In genomic region chr8:26351643-26352540, GRCm38 (mm10) we compare ENCODE assay signal across 7 mouse cellular contexts.
DNase-seq lines count a peak whose midpoint lies in the region; ATAC-seq lines count a peak whose summit lies in the region.

No protein-coding gene starts in this region.

- peak; percentile 84 for ATAC-seq in neural tube, embryonic 12.5 days (ENCODE audit: low FRiP score, low read depth)

- H3K27me3 ChIP-seq in limb, embryonic 10.5 days (ENCODE audit: low read depth, poor library complexity, severe bottlenecking): peaks cover 33% of the 10 kb centered on the region
- H3K27me3 ChIP-seq in neural tube, embryonic 12.5 days (replicated peaks): no peaks in the 10 kb centered on the region

- H3K4me2 ChIP-seq in neural tube, embryonic 12.5 days (replicated peaks): peak overlapping the region; percentile 57

- 21% methylated on average over 21 of the region's 21 CpGs for WGBS in limb, embryonic 10.5 days
- WGBS in neural tube, embryonic 12.5 days: 27% methylated on average over 21 of the region's 21 CpGs

- 0 out of 2 replicates have a peak overlapping the region, but pooled peaks have one; percentile 49 for H3K9ac ChIP-seq in neural tube, embryonic 12.5 days

- H3K27ac ChIP-seq in limb, embryonic 10.5 days: peak overlapping the region; percentile 73
- H3K27ac ChIP-seq in neural tube, embryonic 12.5 days: peak overlapping the region; percentile 66

- peaks cover 47% of the 10 kb centered on the region for H3K4me1 ChIP-seq in limb, embryonic 10.5 days
- peaks cover 34% of the 10 kb centered on the region for H3K4me1 ChIP-seq in neural tube, embryonic 12.5 days

- peak; percentile 20 to 49 for DNase-seq in adrenal gland, postnatal 36 days
- peak; percentile 67 for DNase-seq in embryo, embryonic 10.5 days (ENCODE audit: low spot score)
- DNase-seq in gastrocnemius, postnatal 4 days (ENCODE audit: low spot score in 2 of 2): peak; percentile 35 to 72
- peak; percentile 57 for DNase-seq in hindlimb bud, embryonic 11.5 days (ENCODE audit: extremely low spot score, low read depth, low spot score)
- DNase-seq in limb, embryonic 10.5 days (ENCODE audit: low spot score): peak; percentile 73
- DNase-seq in urinary bladder, postnatal 4 days (ENCODE audit: low spot score in 2 of 2): peak; percentile 74 to 76

- no peaks in the 10 kb centered on the region for H3K9me3 ChIP-seq in limb, embryonic 10.5 days (replicated peaks)
- H3K9me3 ChIP-seq in neural tube, embryonic 12.5 days: no peaks in the 10 kb centered on the region

- peak overlapping the region; percentile 47 for H3K4me3 ChIP-seq in limb, embryonic 10.5 days
- H3K4me3 ChIP-seq in neural tube, embryonic 12.5 days: peak overlapping the region; percentile 16; the same call in 1 of the 2 replicates

- no peaks in the 10 kb centered on the region for H3K36me3 ChIP-seq in limb, embryonic 10.5 days
- H3K36me3 ChIP-seq in neural tube, embryonic 12.5 days: no peaks in the 10 kb centered on the region

Comparison
In these comparisons a context has a peak if more than half of its experiments do, and no peak if none do; other contexts are left out.
1. Peak in every context shown above with its lines: DNase-seq, ATAC-seq, H3K4me3 ChIP-seq and H3K27ac ChIP-seq.